In genomic region chr4:57105339-57105738, GRCm38 (mm10) we compare ENCODE assay signal across 17 mouse cellular contexts. TPM values are rescaled to one million over a fixed set of nuclear protein-coding genes. Genes with fewer than 3 reads are reported as not detected.
DNase-seq lines count a peak whose midpoint lies in the region; ATAC-seq and TF ChIP-seq lines count a peak whose summit lies in the region.
"Had no signal": no experiment of that assay in that cellular context is flagged by ENCODE, and none has a peak within 500 bp of the region (broad histone marks: within the 10 kb centered on the region; RNA-seq: fewer than 3 reads in every experiment).

No protein-coding gene starts in this region.

- H3K4me1 ChIP-seq in limb, embryonic 14.5 days (ENCODE audit: control insufficient read depth, insufficient read depth, low read length) = 0 out of 2 replicates have a peak, but pooled peaks cover 3% of the 10 kb centered on the region
- H3K4me1 ChIP-seq in limb, embryonic 10.5 days = peaks cover 4% of the 10 kb centered on the region; the same call in 1 of the 2 replicates
- H3K4me1 ChIP-seq: heart, embryonic 12.5 days had no signal

- no peak for DNase-seq in frontal cortex, postnatal 10 days (ENCODE audit: low spot score in 2 of 2)
- no peak for DNase-seq in limb, embryonic 14.5 days (ENCODE audit: low spot score)
- DNase-seq in limb, embryonic 10.5 days (ENCODE audit: low spot score) = no peak
- DNase-seq in telencephalon, adult 2 months (ENCODE audit: low read depth, low spot score) = peak; percentile 18
- DNase-seq in kidney, postnatal 25 days = no peak
- DNase-seq: adrenal gland, adult 2 months; adrenal gland, postnatal 25 days; cerebellum, adult 2 months; cerebellum, postnatal 10 days; gastrocnemius, postnatal 10 days; heart, adult 2 months; kidney, adult 11 months had no signal

- no peak overlapping the region for H3K4me3 ChIP-seq in limb, embryonic 14.5 days (replicated peaks; ENCODE audit: low read length)
- no peak overlapping the region for H3K4me3 ChIP-seq in limb, embryonic 10.5 days
- H3K4me3 ChIP-seq: heart, adult 2 months; heart, embryonic 12.5 days had no signal

- no peak overlapping the region for H3K9ac ChIP-seq in limb, embryonic 14.5 days (ENCODE audit: low read depth, low read length, severe bottlenecking)
- H3K9ac ChIP-seq: heart, embryonic 12.5 days; hindbrain, embryonic 14.5 days had no signal

- no peak overlapping the region for H3K27ac ChIP-seq in limb, embryonic 14.5 days (replicated peaks; ENCODE audit: low read depth, low read length)
- no peak overlapping the region for H3K27ac ChIP-seq in limb, embryonic 10.5 days
- H3K27ac ChIP-seq: heart, adult 2 months; hindbrain, embryonic 14.5 days had no signal

- WGBS in limb, embryonic 14.5 days = 73% methylated on average over 6 of the region's 6 CpGs
- 91% methylated on average over 6 of the region's 6 CpGs for WGBS in limb, embryonic 10.5 days

- no peaks in the 10 kb centered on the region for H3K36me3 ChIP-seq in limb, embryonic 14.5 days (ENCODE audit: control insufficient read depth, insufficient read depth, low read length)
- no peaks in the 10 kb centered on the region for H3K36me3 ChIP-seq in limb, embryonic 10.5 days
- H3K36me3 ChIP-seq: heart, embryonic 12.5 days had no signal

- H3K4me2 ChIP-seq in limb, embryonic 14.5 days (replicated peaks; ENCODE audit: low read depth, low read length, severe bottlenecking) = no peak overlapping the region
- H3K4me2 ChIP-seq: heart, embryonic 12.5 days; hindbrain, embryonic 14.5 days had no signal

- ATAC-seq in frontal cortex, adult (ENCODE audit: low TSS enrichment) = peak; percentile 70
- ATAC-seq in limb, embryonic 14.5 days (ENCODE audit: low FRiP score, low read depth) = peak; percentile 62; the same call in 1 of the 2 replicates
- ATAC-seq in granulocyte monocyte progenitor cell, adult 5-6 weeks (replicated peaks; ENCODE audit: poor library complexity, severe bottlenecking) = 0 out of 2 replicates have a peak, but pooled peaks have one; percentile 2
- ATAC-seq: inflammation-experienced regulatory T-cells, adult 6 months had no signal

- no peak for TF ChIP-seq POLR2A in limb, embryonic 14.5 days (IDR thresholded peaks at IDR 0.05; ENCODE audit: borderline replicate concordance, extremely low read depth, insufficient read depth, insufficient read length)

- H3K27me3 ChIP-seq in limb, embryonic 14.5 days (ENCODE audit: control insufficient read depth, insufficient read depth, low read length) = no peaks in the 10 kb centered on the region
- H3K27me3 ChIP-seq in limb, embryonic 10.5 days (ENCODE audit: low read depth, poor library complexity, severe bottlenecking) = no peaks in the 10 kb centered on the region

- H3K9me3 ChIP-seq in limb, embryonic 14.5 days (ENCODE audit: control insufficient read depth, low read length) = no peaks in the 10 kb centered on the region
- no peaks in the 10 kb centered on the region for H3K9me3 ChIP-seq in limb, embryonic 10.5 days (replicated peaks)

RNA-seq across cellular contexts. Expression of gene Epb41l4b, which starts 37.9 kb away (rescaled TPM):
- polyA plus RNA-seq in limb, embryonic 14.5 days (2012; rRNA removed) = 12.2 and 12.3 TPM in 2 replicates
- polyA plus RNA-seq in limb, embryonic 14.5 days (2014; fragmentation: Nextera tagmentation; extraction: Ambion mirVana) = 5.3 and 5.6 TPM in 2 replicates
- 1.1 and 1.6 TPM in 2 replicates for polyA plus RNA-seq in limb, embryonic 10.5 days (2016; fragmentation: Nextera tagmentation; extraction: Ambion mirVana)
- 4.5 and 12.7 TPM in 2 replicates for total RNA-seq in granulocyte monocyte progenitor cell, adult 5-6 weeks (2014; fragmentation: Nextera tagmentation)
- total RNA-seq in granulocyte monocyte progenitor cell, adult 5-6 weeks (2017) = 1.8 and 2.5 TPM in 2 replicates
- polyA plus RNA-seq: inflammation-experienced regulatory T-cells, adult 6 months had no signal

Comparison
In these comparisons a context has a peak if more than half of its experiments do, and no peak if none do; other contexts are left out.
1. ATAC-seq: peak in every context shown above with its lines; median percentile 70 in frontal cortex, adult; 62 in limb, embryonic 14.5 days; 2 in granulocyte monocyte progenitor cell, adult 5-6 weeks.